Mouse (Mus musculus) lung, adult 2 months (tissue): ENCODE results near the gene Togaram2.

ENCODE experiments used
- CTCF ChIP-seq: fragments of 200-500 bp; IDR thresholded peaks from 2 replicates; pipeline ENCODE4 v1.5.1; 2011; ENCODE audit warnings: mild to moderate bottlenecking, low read length, control low read depth; ENCODE audit not compliant: insufficient read depth
- POLR2A ChIP-seq: fragments of 200-500 bp; IDR thresholded peaks from 2 replicates; pipeline ENCODE4 v1.6.1; 2011; ENCODE audit warnings: low read depth, mild to moderate bottlenecking, control low read depth, low read length, borderline replicate concordance; ENCODE audit errors: extremely low read depth

GRCm38 (mm10) chr17:71712279-71712678, 39.2 kb downstream of the Togaram2 start:
- TF ChIP-seq CTCF: no peak
- TF ChIP-seq POLR2A: no peak
